Comparison of ENCODE assay signal across 9 mouse cellular contexts in genomic region chr2:91474358-91474757, GRCm38 (mm10). TPM values are rescaled to one million over a fixed set of nuclear protein-coding genes. Genes with fewer than 3 reads are reported as not detected.
DNase-seq lines count a peak whose midpoint lies in the region; ATAC-seq and TF ChIP-seq lines count a peak whose summit lies in the region.
"Had no signal": no experiment of that assay in that cellular context is flagged by ENCODE, and none has a peak within 500 bp of the region (broad histone marks: within the 10 kb centered on the region; RNA-seq: fewer than 3 reads in every experiment).

No protein-coding gene starts in this region.

- H3K4me1 ChIP-seq in midbrain, postnatal 0 days (ENCODE audit: insufficient read depth, low read length): no peaks in the 10 kb centered on the region
- peaks cover 8% of the 10 kb centered on the region for H3K4me1 ChIP-seq in midbrain, embryonic 16.5 days (ENCODE audit: control insufficient read depth, insufficient read depth, low read length)
- peaks cover 22% of the 10 kb centered on the region for H3K4me1 ChIP-seq in hindbrain, embryonic 13.5 days (replicated peaks)
- H3K4me1 ChIP-seq in stomach, embryonic 15.5 days: 0 out of 2 replicates have a peak, but pooled peaks cover 4% of the 10 kb centered on the region

- H3K27ac ChIP-seq in midbrain, postnatal 0 days (ENCODE audit: low read depth, low read length): no peak overlapping the region
- H3K27ac ChIP-seq in midbrain, embryonic 16.5 days (ENCODE audit: low read length): no peak overlapping the region
- no peak overlapping the region for H3K27ac ChIP-seq in hindbrain, embryonic 13.5 days
- H3K27ac ChIP-seq in stomach, embryonic 15.5 days: 0 out of 2 replicates have a peak overlapping the region, but pooled peaks have one; percentile 31

- intact Hi-C loops in gastrocnemius, postnatal 36 days (cut with DNase I): no loop called here
- intact Hi-C loops in heart, postnatal 14 days (cut with DNase I): no loop called here

- DNase-seq in midbrain, postnatal 0 days (ENCODE audit: low spot score): peak; percentile 24
- DNase-seq in kidney, postnatal 10 days: peak; percentile 71
- DNase-seq in gastrocnemius, postnatal 36 days: no peak
- no peak for DNase-seq in heart, postnatal 14 days
- DNase-seq: adrenal gland, postnatal 25 days had no signal

- 60% methylated on average over 12 of the region's 12 CpGs for WGBS in midbrain, postnatal 0 days
- WGBS in midbrain, embryonic 16.5 days: 71% methylated on average over 12 of the region's 12 CpGs
- 63% methylated on average over 12 of the region's 12 CpGs for WGBS in hindbrain, embryonic 13.5 days
- 58% methylated on average over 12 of the region's 12 CpGs for WGBS in stomach, embryonic 15.5 days

- H3K9ac ChIP-seq in midbrain, postnatal 0 days (replicated peaks; ENCODE audit: low read length, poor library complexity, severe bottlenecking): no peak overlapping the region
- H3K9ac ChIP-seq in midbrain, embryonic 16.5 days (ENCODE audit: low read depth, low read length): no peak overlapping the region
- H3K9ac ChIP-seq in hindbrain, embryonic 13.5 days: peak overlapping the region; percentile 60; the same call in 1 of the 2 replicates
- H3K9ac ChIP-seq in stomach, embryonic 15.5 days: no peak overlapping the region

- no peak for ATAC-seq in midbrain, postnatal 0 days (ENCODE audit: low FRiP score)
- no peak for ATAC-seq in midbrain, embryonic 16.5 days
- peak; percentile 49 for ATAC-seq in hindbrain, embryonic 13.5 days (ENCODE audit: low FRiP score)
- ATAC-seq in stomach, embryonic 15.5 days (ENCODE audit: insufficient read depth, low FRiP score, low read depth): peak; percentile 82

- no peak overlapping the region for H3K4me2 ChIP-seq in midbrain, postnatal 0 days (ENCODE audit: low read depth, low read length, poor library complexity, severe bottlenecking)
- no peak overlapping the region for H3K4me2 ChIP-seq in midbrain, embryonic 16.5 days (ENCODE audit: low read length)
- no peak overlapping the region for H3K4me2 ChIP-seq in hindbrain, embryonic 13.5 days
- peak overlapping the region; percentile 2; the same call in 1 of the 2 replicates for H3K4me2 ChIP-seq in stomach, embryonic 15.5 days
- H3K4me2 ChIP-seq: liver, embryonic 11.5 days had no signal

- H3K9me3 ChIP-seq in midbrain, postnatal 0 days (ENCODE audit: low read length): no peaks in the 10 kb centered on the region
- H3K9me3 ChIP-seq in midbrain, embryonic 16.5 days (replicated peaks; ENCODE audit: control insufficient read depth, low read length, poor library complexity, severe bottlenecking): no peaks in the 10 kb centered on the region
- H3K9me3 ChIP-seq in hindbrain, embryonic 13.5 days: no peaks in the 10 kb centered on the region
- H3K9me3 ChIP-seq in stomach, embryonic 15.5 days: no peaks in the 10 kb centered on the region

- no peak for TF ChIP-seq CTCF in midbrain, postnatal 0 days (IDR thresholded peaks at IDR 0.05)

- H3K27me3 ChIP-seq in midbrain, postnatal 0 days (ENCODE audit: insufficient read depth, low read length): no peaks in the 10 kb centered on the region
- no peaks in the 10 kb centered on the region for H3K27me3 ChIP-seq in midbrain, embryonic 16.5 days (ENCODE audit: control insufficient read depth, insufficient read depth, low read depth, low read length)
- H3K27me3 ChIP-seq in hindbrain, embryonic 13.5 days: no peaks in the 10 kb centered on the region
- H3K27me3 ChIP-seq in stomach, embryonic 15.5 days (replicated peaks): no peaks in the 10 kb centered on the region

- H3K4me3 ChIP-seq in midbrain, postnatal 0 days (ENCODE audit: low read depth, low read length): no peak overlapping the region
- no peak overlapping the region for H3K4me3 ChIP-seq in midbrain, embryonic 16.5 days (ENCODE audit: low read depth, low read length)
- H3K4me3 ChIP-seq in hindbrain, embryonic 13.5 days: no peak overlapping the region
- H3K4me3 ChIP-seq in stomach, embryonic 15.5 days (replicated peaks): no peak overlapping the region

- H3K36me3 ChIP-seq in midbrain, postnatal 0 days (ENCODE audit: insufficient read depth, low read length): no peaks in the 10 kb centered on the region
- H3K36me3 ChIP-seq in midbrain, embryonic 16.5 days (ENCODE audit: control insufficient read depth, insufficient read depth, low read length): no peaks in the 10 kb centered on the region
- H3K36me3 ChIP-seq in hindbrain, embryonic 13.5 days: peaks cover 5% of the 10 kb centered on the region
- H3K36me3 ChIP-seq in stomach, embryonic 15.5 days: peaks cover 22% of the 10 kb centered on the region

RNA-seq across cellular contexts. Expression of gene Lrp4, which starts 17.0 kb away (rescaled TPM):
- total RNA-seq in midbrain, postnatal 0 days (2014; rRNA removed): 17.1 and 19.2 TPM in 2 replicates
- polyA plus RNA-seq in midbrain, postnatal 0 days (2015; fragmentation: Nextera tagmentation; extraction: Ambion mirVana): 3.4 TPM in 2 replicates
- 3.6 and 5.0 TPM in 2 replicates for polyA plus RNA-seq in midbrain, embryonic 16.5 days (2015; fragmentation: Nextera tagmentation; extraction: Ambion mirVana)
- polyA plus RNA-seq in hindbrain, embryonic 13.5 days (2015; fragmentation: Nextera tagmentation; extraction: Ambion mirVana): 4.3 and 5.0 TPM in 2 replicates
- 6.3 and 6.5 TPM in 2 replicates for polyA plus RNA-seq in stomach, embryonic 15.5 days (2015; fragmentation: Nextera tagmentation; extraction: Ambion mirVana)
- total RNA-seq in gastrocnemius, postnatal 36 days (2021): 1 to 10 TPM; 7.2 to 7.3 TPM
- 10 to 100 TPM; 11.1 to 13.3 TPM for total RNA-seq in heart, postnatal 14 days (2021)

RNA-seq across cellular contexts. Expression of gene 1110051M20Rik, which starts 29.9 kb away (rescaled TPM):
- total RNA-seq in midbrain, postnatal 0 days (2014; rRNA removed): 146 and 158 TPM in 2 replicates
- 171 and 172 TPM in 2 replicates for polyA plus RNA-seq in midbrain, postnatal 0 days (2015; fragmentation: Nextera tagmentation; extraction: Ambion mirVana)
- 173 and 178 TPM in 2 replicates for polyA plus RNA-seq in midbrain, embryonic 16.5 days (2015; fragmentation: Nextera tagmentation; extraction: Ambion mirVana)
- polyA plus RNA-seq in hindbrain, embryonic 13.5 days (2015; fragmentation: Nextera tagmentation; extraction: Ambion mirVana): 147 and 155 TPM in 2 replicates
- polyA plus RNA-seq in stomach, embryonic 15.5 days (2015; fragmentation: Nextera tagmentation; extraction: Ambion mirVana): 39.0 and 42.4 TPM in 2 replicates
- 10 to 100 TPM; 12.3 to 12.6 TPM for total RNA-seq in gastrocnemius, postnatal 36 days (2021)
- 10 to 100 TPM; 10.5 to 12.0 TPM for total RNA-seq in heart, postnatal 14 days (2021)

RNA-seq across cellular contexts. Expression of gene Ckap5, which starts 52.2 kb away (rescaled TPM):
- total RNA-seq in midbrain, postnatal 0 days (2014; rRNA removed): 130 and 135 TPM in 2 replicates
- 85.8 and 101 TPM in 2 replicates for polyA plus RNA-seq in midbrain, postnatal 0 days (2015; fragmentation: Nextera tagmentation; extraction: Ambion mirVana)
- 99.7 and 110 TPM in 2 replicates for polyA plus RNA-seq in midbrain, embryonic 16.5 days (2015; fragmentation: Nextera tagmentation; extraction: Ambion mirVana)
- 132 and 140 TPM in 2 replicates for polyA plus RNA-seq in hindbrain, embryonic 13.5 days (2015; fragmentation: Nextera tagmentation; extraction: Ambion mirVana)
- 80.7 and 81.9 TPM in 2 replicates for polyA plus RNA-seq in stomach, embryonic 15.5 days (2015; fragmentation: Nextera tagmentation; extraction: Ambion mirVana)
- 10 to 100 TPM; 24.4 to 31.8 TPM for total RNA-seq in gastrocnemius, postnatal 36 days (2021)
- 10 to 100 TPM; 47.0 to 53.1 TPM for total RNA-seq in heart, postnatal 14 days (2021)

Comparison
In these comparisons a context has a peak if more than half of its experiments do, and no peak if none do; other contexts are left out.
1. ATAC-seq: peak in hindbrain, embryonic 13.5 days (single experiment) and stomach, embryonic 15.5 days (single experiment); none in midbrain, postnatal 0 days (single experiment) and midbrain, embryonic 16.5 days (single experiment).
2. DNase-seq: peak in midbrain, postnatal 0 days (single experiment) and kidney, postnatal 10 days (single experiment); none in gastrocnemius, postnatal 36 days (0 of 2) and heart, postnatal 14 days (0 of 2).